Mouse (Mus musculus): ENCODE data around the gene Il12a.

- TF ChIP-seq CTCF (IDR thresholded peaks at IDR 0.05; ENCODE audit: insufficient read depth, low read depth, low read length) (no peak), POLR2A (IDR thresholded peaks at IDR 0.05; ENCODE audit: insufficient read depth, low read depth, low read length) (no peak)
Observed at GRCm38 (mm10) chr3:68719229-68719819, 28.9 kb downstream of the Il12a start.
